Mouse (Mus musculus) liver, embryonic 11.5 days (tissue): Measurements from ENCODE around the gene Scgb2a2. TPM values are rescaled to one million over a fixed set of nuclear protein-coding genes. Genes with fewer than 3 reads are reported as not detected.
"Not testable (repeated sequence)": the region's sequence is repeated elsewhere in the genome, so short reads cannot be mapped to it uniquely, and the experiment has no call there.

ENCODE experiments used
- ATAC-seq: fragments of 200-750 bp; cut with Nextera tagmentation; replicated peaks from 2 replicates; pipeline ENCODE4 v1.8.0; 2017; ENCODE audit warnings: moderate number of reproducible peaks, mild to moderate bottlenecking, moderate TSS enrichment, moderate library complexity; ENCODE audit not compliant: low FRiP score
- DNase-seq: peaks from one replicate; pipeline ENCODE4 v3.0.0-alpha.2; 2017; ENCODE audit warnings: low spot score
- H3K27ac ChIP-seq: fragments of 300-500 bp; sonication (generic); 2 replicates; pipeline ENCODE4 v1.5.1; 2014; ENCODE audit warnings: mild to moderate bottlenecking, low read depth, low read length, control low read depth
- H3K27me3 ChIP-seq: fragments of 300-500 bp; sonication (generic); replicated peaks from 2 replicates; pipeline ENCODE4 v1.6.1; 2014; ENCODE audit warnings: low read length, mixed read lengths; ENCODE audit not compliant: control insufficient read depth, insufficient read depth
- H3K36me3 ChIP-seq: fragments of 300-500 bp; sonication (generic); 2 replicates; pipeline ENCODE4 v1.6.1; 2014; ENCODE audit warnings: mild to moderate bottlenecking, low read length, moderate library complexity, mixed read lengths; ENCODE audit not compliant: control insufficient read depth, insufficient read depth
- H3K4me1 ChIP-seq: fragments of 300-500 bp; sonication (generic); replicated peaks from 2 replicates; pipeline ENCODE4 v1.6.1; 2014; ENCODE audit warnings: low read length, mixed read lengths; ENCODE audit not compliant: control insufficient read depth, insufficient read depth
- H3K4me2 ChIP-seq: fragments of 300-500 bp; sonication (generic); 2 replicates; pipeline ENCODE4 v1.6.1; 2014; ENCODE audit warnings: mild to moderate bottlenecking, control low read depth, moderate library complexity
- H3K4me3 ChIP-seq: fragments of 300-500 bp; sonication (generic); 2 replicates; pipeline ENCODE4 v1.5.1; 2014; ENCODE audit warnings: low read depth, low read length, control low read depth
- H3K9ac ChIP-seq: fragments of 300-500 bp; sonication (generic); 2 replicates; pipeline ENCODE4 v1.6.1; 2014; ENCODE audit warnings: low read depth, low read length, control low read depth
- H3K9me3 ChIP-seq: fragments of 300-500 bp; sonication (generic); 2 replicates; pipeline ENCODE4 v1.6.1; 2016; ENCODE audit warnings: low read length, inconsistent platforms, mixed read lengths; ENCODE audit not compliant: control insufficient read depth
- WGBS: fragments of 180-500 bp; shearing (Covaris S2); extraction: QIAGEN DNeasy Blood & Tissue Kit; methylation state at CpG from one replicate; pipeline ENCODE4 v1.1.7; 2014; 5-methylcytosine and 5-hydroxymethylcytosine counted together
- polyA plus RNA-seq: library from polyadenylated mRNA; unstranded; fragments of >200 nt; fragmentation: Nextera tagmentation; extraction: Ambion mirVana; gene quantifications from 2 replicates; pipeline ENCODE4 v1.2.1, GENCODE M21; 2014

The Scgb2a2 gene
- polyA plus RNA-seq, 1 experiment from 2014 or later = not detected

GRCm38 (mm10) chr19:9886348-9886747, 39.0 kb downstream of the Scgb2a2 start:
- ATAC-seq (no peak), DNase-seq (no peak)
- peaks cover 67% of the 10 kb centered on the region for H3K36me3 ChIP-seq
- no peaks in the 10 kb centered on the region for H3K27me3 ChIP-seq
- no peaks in the 10 kb centered on the region for H3K9me3 ChIP-seq
- H3K4me1 ChIP-seq = no peaks in the 10 kb centered on the region
- H3K4me3 ChIP-seq = no peak overlapping the region
- WGBS = 86% methylated on average over 1 of the region's 1 CpGs
- no peak overlapping the region for H3K4me2 ChIP-seq
- H3K27ac ChIP-seq = no peak overlapping the region
- no peak overlapping the region for H3K9ac ChIP-seq

GRCm38 (mm10) chr19:9886771-9887170, 39.4 kb downstream of the Scgb2a2 start:
- H3K9me3 ChIP-seq = no peaks in the 10 kb centered on the region
- peaks cover 66% of the 10 kb centered on the region for H3K36me3 ChIP-seq
- H3K27ac ChIP-seq = no peak overlapping the region
- H3K4me2 ChIP-seq = no peak overlapping the region
- peak; percentile 47; the same call in 1 of the 2 replicates for ATAC-seq
- no peak for DNase-seq
- H3K4me3 ChIP-seq = no peak overlapping the region
- WGBS = 83% methylated on average over 8 of the region's 8 CpGs
- no peaks in the 10 kb centered on the region for H3K27me3 ChIP-seq
- no peaks in the 10 kb centered on the region for H3K4me1 ChIP-seq
- H3K9ac ChIP-seq = no peak overlapping the region

DNA sequence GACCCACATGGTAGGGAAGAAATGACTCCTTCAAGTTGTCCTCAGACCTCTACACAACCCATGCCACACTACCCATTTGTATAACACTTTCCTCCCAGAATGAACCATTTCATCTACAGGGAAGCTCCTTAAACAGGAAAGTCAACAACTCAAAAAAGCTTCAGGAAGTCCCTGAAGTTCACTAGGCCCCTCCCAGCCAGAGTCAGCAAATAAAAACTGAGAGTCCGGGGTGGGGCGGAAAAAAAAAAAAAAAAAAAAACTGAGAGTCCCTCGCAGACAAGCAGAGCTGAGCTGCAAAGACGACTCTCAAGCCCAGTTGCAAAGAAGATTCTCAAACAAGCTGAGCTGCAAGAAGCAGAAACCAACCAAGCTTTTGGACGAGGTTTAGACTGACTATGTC, 48.7 kb downstream of the Scgb2a2 start:
- Histone ChIP-seq H3K9me3 (no peaks in the 10 kb centered on the region), H3K9ac (no peak overlapping the region), H3K27ac (no peak overlapping the region), H3K4me2 (peak overlapping the region; percentile 85), H3K4me3 (0 out of 2 replicates have a peak overlapping the region, but pooled peaks have one; percentile 6), H3K36me3 (peaks cover 40% of the 10 kb centered on the region), H3K27me3 (no peaks in the 10 kb centered on the region), H3K4me1 (peaks cover 35% of the 10 kb centered on the region)
- WGBS = 62% methylated on average over 5 of the region's 5 CpGs
- DNase-seq (no peak), ATAC-seq (no peak)

- 7% methylated on average over 17 of the region's 17 CpGs for WGBS
- H3K27me3 ChIP-seq = no peaks in the 10 kb centered on the region
- ATAC-seq = no peak
Measured at GRCm38 (mm10) chr19:9898339-9899066, 51.1 kb downstream of the Scgb2a2 start.

DNA sequence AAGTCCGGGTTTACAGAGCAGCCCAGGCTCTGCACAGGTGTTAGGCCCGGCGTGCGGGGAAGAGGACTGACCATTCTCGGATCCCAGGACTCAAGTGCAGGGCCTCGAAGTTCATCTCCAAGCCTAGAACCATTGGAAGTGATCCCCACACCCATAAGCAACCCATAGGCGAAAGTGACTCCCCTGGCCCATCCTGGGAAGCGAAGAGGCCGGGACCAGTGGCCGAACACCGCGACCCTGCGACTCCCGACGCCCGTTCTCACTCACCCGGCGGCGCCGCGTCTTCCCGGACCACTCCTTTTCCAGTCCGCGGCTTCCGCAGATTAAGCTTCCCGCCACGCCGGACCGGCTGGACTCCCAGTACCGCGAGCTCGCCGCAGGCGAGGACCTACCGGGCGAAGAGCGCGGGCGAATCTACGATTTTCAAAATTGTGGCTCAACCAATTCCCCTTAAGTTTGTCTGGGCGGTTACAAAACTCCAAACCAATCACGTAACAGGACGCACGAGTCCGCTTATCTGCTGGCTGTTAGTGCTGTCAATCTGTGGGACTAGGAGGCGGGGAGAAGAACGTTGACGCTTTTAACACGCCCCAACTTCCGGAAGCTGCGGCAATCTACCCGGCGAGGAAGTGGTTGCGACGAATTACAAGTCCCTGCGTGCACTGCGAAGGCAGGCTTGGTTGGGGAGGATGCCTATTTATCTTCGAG, 51.9 kb downstream of the Scgb2a2 start, which contains the start of gene Incenp:
Gene Incenp, minus strand, starts transcription at position 480 of the 708 bp plus-strand sequence.
- under 1% methylated on average over 58 of the region's 58 CpGs for whole genome bisulfite sequencing
- Histone ChIP-seq H3K4me2 (peak within 1 kb of the TSS; percentile 85), H3K4me1 (peaks cover 35% of the 10 kb centered on the region), H3K9ac (peak within 1 kb of the TSS; percentile 98), H3K27ac (peak within 1 kb of the TSS; percentile 94), H3K9me3 (no peaks in the 10 kb centered on the region), H3K36me3 (peaks cover 10% of the 10 kb centered on the region), H3K27me3 (no peaks in the 10 kb centered on the region), H3K4me3 (peak within 1 kb of the TSS; percentile 97)
- DNase-seq = peak; percentile 90
- ATAC-seq = peak; percentile 95

More at GRCm38 (mm10) chr19:9898339-9899066, 51.1 kb downstream of the Scgb2a2 start:
- H3K4me2 ChIP-seq = peak overlapping the region; percentile 85
- peaks cover 18% of the 10 kb centered on the region for H3K36me3 ChIP-seq
- H3K4me1 ChIP-seq = peaks cover 35% of the 10 kb centered on the region
- H3K9me3 ChIP-seq = no peaks in the 10 kb centered on the region
- H3K4me3 ChIP-seq = peak overlapping the region; percentile 97
- H3K27ac ChIP-seq = peak overlapping the region; percentile 94
- peak overlapping the region; percentile 98 for H3K9ac ChIP-seq
- DNase-seq = no peak

DNA sequence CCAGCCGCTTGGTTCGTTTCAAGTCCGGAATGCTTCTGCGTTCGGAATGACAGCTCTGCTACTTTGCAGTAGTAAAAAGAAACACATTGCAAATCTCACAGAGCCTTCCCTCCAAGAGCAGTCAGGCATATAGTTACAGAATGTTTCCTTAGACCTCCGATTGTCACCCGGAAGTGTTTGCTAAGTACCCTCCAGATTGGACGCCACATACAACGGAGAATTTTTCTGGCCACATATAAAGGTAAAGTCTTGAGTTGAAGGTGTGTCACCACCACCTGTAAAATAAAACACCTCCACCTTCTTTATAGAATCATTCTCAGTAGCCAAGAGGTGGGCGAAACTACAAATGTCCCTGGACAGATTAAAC, 52.4 kb downstream of the Scgb2a2 start:
- H3K36me3 ChIP-seq = peaks cover 5% of the 10 kb centered on the region
- peak overlapping the region; percentile 73 for H3K9ac ChIP-seq
- peaks cover 31% of the 10 kb centered on the region for H3K4me1 ChIP-seq
- H3K9me3 ChIP-seq = no peaks in the 10 kb centered on the region
- ATAC-seq = peak; percentile 61
- peak overlapping the region; percentile 97 for H3K4me3 ChIP-seq
- 9% methylated on average over 10 of the region's 10 CpGs for WGBS
- no peaks in the 10 kb centered on the region for H3K27me3 ChIP-seq
- H3K4me2 ChIP-seq = peak overlapping the region; percentile 85
- DNase-seq = no peak
- H3K27ac ChIP-seq = peak overlapping the region; percentile 94

GRCm38 (mm10) chr19:9900696-9901095, 53.3 kb downstream of the Scgb2a2 start:
- H3K4me3 ChIP-seq, H3K27ac ChIP-seq, H3K4me2 ChIP-seq: not testable (repeated sequence)

More at GRCm38 (mm10) chr19:9900696-9901095, 53.3 kb downstream of the Scgb2a2 start:
- H3K9me3 ChIP-seq, H3K9ac ChIP-seq, DNase-seq, H3K27me3 ChIP-seq, H3K36me3 ChIP-seq, ATAC-seq: not testable (repeated sequence)
- WGBS = 87% methylated on average over 2 of the region's 2 CpGs
- peaks cover 23% of the 10 kb centered on the region for H3K4me1 ChIP-seq
